Mouse (Mus musculus) fibroblast of lung, adult 2 months (primary cell): ENCODE data around the gene Cdk19.
A peak's percentile ranks its signal among the peaks of the same experiment; 100 is the strongest.
"Not testable (repeated sequence)": the region's sequence is repeated elsewhere in the genome, so short reads cannot be mapped to it uniquely, and the experiment has no call there.

Experiments
- DNase-seq: peaks from one replicate; pipeline ENCODE4 v3.0.0-alpha.2; 2011; ENCODE audit warnings: low read depth

The Cdk19 gene

DNA sequence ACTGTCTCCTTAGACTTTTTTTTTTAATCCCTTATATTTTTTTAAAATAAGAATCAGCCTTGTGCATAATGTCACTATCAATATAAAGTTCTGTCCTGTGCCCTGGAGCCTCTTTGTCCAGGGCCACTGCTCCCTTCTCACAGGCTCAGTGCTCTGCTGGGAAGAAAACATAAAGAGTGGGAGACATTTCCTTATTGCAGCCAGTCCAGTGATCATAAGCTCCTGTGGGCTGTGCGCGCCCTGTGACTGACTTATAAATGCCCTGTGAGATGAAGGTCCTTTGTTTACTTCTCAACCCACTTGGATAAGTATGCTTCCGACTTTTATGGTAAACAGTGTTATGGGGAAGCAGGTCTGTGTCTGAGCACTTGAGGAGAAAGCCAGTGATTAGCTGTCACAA is 142.2 kb downstream of the Cdk19 start:
- no peak for DNase-seq

DNA sequence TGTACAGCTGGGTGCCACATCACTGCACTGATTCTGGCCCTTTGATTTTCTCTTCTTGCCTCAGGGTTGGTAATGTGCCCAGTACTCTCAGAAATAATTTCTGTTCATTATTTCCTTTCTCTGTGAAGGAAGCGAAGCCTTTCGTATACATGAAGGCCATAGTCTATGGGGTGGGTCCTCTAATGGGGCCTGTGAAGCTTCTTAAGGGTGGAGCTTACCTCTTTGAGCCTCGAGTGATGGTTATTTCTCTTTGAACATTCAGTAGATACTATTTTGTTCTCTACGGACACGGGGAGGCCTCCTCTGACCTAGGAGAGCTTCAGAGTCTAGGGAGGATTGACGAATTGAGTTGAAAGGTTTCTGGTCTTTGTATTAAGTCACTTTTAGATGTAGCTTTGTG is 142.9 kb downstream of the Cdk19 start:
- no peak for DNase-seq

DNA sequence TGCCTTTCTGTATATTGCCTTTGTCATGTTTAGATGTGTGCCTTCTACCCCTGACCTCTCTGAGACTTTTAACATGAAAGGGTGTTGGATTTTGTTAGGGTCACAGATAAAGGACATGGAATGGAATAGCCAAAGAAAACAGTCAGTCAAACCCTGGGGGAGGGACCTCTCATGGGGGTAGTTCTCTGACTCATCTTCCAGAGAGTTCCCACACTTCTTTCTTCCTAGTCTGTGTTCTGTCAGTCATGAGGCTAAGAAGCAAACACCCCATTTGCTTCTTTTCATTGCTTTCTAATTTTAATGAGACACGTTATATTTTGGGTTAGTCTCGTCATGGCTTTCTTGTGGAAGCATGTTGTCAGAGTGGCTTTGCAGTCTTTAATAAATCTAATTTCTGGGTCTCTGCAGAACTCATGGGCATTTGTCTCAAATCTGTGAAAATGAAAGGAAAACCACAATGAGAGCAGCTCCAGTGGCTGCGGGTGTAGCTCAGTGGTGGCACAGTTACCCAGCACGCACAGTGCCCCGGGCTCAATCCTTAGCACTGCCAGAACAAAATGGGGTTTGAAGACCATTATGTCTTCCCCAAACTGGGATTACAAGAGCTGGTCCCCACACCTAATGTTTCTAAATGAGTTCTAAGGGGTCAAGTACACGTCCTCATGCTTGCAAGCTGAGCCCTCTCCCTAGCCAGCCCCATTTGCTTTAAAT is 149.9 kb downstream of the Cdk19 start:
- no peak for DNase-seq

DNA sequence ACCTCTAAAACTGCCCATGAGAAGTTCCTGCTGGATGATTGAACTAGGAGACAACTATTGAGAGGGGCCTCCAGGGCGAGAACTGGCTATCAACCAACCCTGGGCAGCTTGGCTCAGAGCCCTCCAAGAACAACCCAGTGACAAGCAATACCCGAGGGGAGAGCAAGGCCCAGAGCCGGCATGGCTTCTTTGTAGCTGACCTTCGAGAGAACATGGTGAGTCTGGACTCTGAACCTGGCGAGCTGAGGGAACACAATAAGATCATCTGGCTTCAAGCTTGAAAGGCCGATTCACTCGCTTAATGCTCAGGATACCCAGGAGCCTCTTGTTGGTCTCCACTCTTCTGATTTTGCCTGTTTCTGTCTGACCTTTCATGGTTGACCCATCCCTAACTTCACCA is 151.8 kb downstream of the Cdk19 start:
- no peak for DNase-seq

DNA sequence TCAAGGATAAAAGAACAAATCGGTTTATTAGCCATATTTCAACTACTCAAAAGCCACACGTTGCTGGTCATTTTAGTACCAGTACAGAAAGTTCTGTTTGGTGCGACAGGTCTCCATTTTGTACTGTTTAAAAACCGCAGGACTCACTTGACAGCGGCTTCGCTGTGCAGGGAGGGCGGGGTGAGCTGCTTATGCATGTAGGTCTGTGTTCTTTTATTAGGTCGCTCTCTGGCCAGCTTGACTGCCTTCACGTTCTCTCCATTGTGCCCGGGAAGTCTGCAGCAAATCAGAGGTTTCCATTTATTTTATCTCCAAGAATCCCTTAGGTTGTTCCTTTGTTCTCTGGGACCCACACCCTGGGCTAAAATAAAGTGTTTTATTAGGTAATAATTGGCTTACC is 152.4 kb downstream of the Cdk19 start:
- DNase-seq, result no peak

DNA sequence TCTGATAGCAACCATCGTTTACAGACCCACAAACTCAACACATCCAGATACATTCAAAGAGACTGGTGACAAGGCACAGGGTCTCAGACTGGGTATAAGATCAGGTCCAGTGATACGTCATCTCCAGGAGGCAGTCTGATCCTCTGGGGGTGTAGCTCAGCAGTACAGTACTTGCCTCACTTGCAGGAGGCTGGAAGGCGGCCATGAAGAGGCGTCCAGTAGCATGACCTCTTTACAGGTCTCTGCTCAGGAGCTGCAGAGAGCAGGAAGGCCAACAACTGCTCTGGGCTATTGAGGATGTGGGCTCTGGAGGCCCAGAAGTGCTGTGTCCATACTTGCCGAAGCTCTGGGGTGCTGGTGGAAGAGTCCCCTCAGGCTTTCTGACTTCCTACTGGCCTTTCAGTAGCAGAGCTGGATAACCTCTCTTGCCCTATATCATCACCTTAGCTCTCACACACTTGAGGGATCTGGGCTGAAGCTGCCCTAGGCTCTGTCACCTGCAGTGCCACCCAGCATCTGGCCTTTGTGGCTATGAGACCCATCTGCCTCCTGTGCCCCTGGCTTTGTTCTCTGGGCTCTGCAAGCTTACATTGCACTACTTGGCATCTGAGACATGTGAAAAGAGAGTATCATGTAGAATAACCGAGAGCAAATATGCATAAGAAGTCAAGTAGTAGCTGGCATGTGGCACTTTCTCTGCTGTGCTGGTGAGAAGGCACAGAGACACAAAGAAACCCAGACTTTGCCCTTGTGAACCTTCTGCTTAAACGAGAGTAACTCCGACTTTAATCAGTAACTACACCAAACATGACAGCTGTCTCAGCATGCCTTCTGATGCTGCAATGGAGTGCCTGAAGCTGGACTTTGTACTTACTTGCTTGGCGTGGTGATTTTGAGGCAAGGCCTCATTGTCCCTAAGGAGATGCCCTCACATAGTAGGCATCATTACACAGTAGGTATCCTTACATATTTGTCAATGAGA is 155.1 kb downstream of the Cdk19 start:
- no peak for DNase-seq

DNA sequence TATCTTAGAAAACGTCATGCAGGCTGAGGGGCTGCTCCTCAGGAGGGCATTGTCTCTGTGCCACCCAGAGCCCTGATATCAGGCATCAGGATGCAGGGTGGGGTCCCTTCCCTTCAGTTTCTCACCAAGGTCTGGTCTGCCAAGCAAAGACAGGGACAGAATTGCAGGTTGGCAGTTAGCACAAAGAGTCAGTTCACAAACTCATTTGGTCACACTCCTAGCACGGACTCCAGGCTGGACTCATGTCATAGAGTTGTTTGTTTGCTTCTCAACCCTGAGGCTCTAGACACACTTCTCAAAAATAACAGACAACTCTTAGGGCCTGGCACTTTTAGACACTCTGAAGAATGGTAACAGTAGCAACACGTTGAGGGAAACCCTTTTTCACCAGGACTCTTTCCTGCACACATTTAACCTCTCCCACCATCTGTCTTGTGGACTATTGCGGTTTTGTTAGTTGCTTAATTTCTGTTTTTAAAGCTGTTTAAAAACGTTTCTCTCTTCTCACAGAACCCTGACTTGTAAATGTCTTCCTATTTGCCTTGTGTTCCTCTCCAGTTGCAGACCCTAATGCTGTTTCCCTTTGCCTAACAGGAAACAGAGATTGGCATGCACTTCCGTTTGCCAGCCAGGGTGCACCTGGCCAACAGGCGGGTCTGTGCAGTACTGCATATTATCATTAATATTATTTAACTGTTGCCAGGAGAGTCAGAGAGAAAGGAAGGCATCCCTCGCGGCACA is 158.1 kb downstream of the Cdk19 start:
- DNase-seq, result no peak

DNA sequence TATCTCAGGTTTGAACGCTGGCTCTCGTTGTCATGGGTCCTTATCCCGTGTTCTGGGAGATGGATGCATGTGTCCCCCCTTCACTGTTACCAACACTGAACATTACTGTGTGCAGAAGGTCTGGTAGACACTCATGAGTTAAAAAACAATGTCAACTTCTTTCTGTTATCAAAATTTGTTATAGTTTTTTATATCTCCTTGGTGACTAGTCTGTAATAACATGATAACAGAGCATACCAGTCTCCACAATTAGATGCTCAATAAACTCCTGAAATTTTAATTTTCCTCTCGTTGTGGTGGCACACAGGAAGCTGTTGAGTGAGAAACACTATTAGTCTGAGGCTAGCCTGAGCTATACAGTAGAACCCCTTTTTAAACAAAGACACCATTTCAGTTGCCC is 159.1 kb downstream of the Cdk19 start:
- DNase-seq, result no peak

DNA sequence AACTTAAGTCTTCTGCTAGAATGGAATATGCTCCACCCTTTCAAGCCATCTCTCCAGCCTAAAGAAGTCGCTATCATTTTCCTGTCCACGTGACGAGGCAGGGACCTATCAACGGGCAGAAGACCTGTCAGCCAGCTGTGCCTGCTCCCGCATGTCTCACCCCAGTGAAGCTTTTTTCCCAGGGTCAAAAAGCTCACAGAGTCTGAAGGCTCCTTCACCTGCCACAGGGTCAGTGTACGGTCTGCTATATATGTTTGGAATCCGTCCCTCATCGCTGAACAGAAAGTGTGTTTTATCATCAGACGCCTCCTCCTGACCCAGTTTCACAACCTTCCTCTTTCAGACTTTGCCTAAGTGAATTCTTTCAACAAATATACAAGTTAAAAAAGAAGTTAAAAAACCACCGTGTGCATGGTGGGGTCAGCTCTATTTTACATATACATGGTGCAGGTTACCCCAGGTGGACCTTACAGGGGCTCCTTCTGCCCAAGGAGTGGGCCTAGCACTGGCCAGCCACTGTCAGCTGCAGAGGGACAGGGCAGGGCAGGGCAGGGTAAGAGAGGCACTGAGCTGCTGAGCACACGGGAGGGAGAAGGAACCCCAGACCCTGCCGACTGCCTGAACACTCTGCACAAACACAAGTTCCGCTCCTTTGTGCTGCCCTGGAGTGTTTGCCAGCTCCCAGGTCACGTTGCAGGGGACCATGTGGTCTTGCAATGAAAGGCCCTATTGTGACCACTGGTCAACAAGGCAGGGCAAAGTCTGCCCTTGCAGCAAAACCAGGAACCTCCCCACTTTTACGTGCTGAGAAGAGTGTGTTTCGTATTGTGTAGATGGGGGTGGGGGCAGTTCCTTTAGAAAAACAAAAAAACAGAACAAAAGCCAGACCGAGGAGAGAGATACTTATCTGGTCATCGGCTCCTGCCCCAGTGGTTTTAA is 160.2 kb downstream of the Cdk19 start:
- DNase-seq, result peak; percentile 62

DNA sequence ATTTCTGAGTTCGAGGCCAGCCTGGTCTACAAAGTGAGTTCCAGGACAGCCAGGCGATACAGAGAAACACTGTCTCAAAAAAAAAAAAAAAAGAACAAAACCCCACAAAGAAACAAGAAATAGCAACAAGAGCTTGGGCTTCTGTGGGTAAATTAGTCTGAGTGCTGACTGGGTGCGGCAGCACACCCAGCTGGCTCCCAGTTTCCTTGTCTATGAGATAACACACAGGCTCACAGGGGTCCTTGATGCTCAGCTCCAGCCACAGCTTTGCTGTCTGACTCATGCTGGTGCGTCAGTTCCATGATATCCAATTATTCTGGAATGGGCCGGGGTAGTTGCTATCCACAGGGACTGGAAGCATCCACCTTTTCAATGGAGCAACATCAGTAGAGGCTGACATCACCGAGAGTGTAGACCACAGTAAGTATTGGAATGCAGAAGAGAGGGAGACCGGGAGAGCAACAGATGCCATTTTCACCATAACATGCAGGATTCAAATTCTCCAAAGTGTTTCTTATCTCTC is 161.4 kb downstream of the Cdk19 start:
- DNase-seq, result no peak

DNA sequence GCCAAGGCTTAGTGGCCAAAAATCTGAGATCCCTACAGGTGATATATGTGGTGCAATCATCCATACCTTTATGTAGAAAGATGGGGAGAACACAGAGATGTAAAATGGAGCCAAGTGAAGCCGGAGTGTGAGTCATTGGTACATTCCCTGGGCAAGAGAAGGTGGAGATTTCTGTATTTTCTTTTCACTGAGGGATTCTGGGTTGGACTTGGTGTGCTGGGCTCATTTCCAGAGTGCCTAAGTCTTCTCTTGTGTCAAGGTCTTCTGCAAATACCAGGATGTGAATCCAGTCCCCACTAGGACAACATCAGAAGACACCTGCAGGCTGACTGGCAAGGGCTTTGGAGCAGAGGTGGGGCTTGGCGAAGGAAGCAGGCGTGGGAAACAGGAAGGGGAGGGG is 163.4 kb downstream of the Cdk19 start:
- DNase-seq, result no peak

DNA sequence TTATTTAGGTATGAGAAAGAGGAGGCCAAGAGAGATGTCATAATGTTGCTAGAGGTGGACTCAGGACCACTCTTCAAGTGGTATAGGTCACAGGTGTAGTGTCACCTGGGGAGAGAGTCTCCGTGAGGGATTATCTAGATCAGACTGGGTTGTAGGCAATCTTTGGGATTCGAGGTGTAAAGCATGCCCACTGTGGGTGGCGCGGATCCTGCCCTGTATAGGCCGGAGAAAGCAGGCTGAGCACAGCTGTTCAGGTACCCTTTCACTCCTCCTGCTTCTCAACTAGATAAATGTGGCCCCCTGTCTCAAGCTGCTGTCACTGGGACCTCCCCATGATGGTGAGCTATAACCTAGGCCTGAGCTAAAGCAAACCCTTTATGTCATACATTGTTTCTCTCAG is 171.0 kb downstream of the Cdk19 start:
- DNase-seq, result no peak

DNA sequence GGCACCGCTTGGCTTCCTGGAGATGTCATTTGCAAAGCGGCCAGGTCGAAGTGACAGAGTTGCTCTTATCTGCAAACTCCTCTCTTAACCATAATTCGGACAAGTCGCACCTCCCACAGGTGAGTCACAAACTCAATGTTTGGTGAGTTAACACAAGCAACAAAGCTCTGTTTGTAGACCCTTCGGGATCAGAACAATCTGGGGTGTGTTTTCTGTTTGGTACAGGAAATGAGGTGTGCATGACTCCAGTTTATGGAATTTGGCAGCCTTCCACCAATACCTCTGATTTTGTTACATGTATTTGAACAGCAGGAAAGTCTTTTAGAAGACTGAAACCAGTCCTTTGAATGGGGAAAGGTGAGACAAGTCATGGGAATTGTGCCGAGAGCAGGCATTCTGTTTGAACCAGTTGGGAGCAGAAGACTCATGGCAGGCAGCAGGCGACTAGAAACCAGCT is 171.9 kb downstream of the Cdk19 start:
- DNase-seq, result peak; percentile 54

DNA sequence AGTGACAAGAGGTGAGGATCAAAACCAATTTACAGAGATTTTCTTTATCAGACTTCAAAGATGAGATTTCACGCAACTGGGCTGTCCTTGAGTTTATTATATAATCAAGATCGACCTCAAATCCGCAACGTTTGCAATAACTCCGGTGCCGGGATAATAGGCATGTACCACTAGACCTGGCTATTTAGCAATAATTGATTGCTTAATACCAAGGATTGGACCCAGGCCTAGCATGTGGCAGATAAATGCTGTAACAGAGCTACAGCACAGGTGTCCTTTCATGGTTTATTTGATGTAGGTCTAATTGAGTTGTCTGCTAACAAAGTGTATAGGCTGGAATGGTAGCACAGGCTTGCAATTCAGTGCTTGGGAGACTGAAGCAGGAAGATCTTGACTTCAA is 172.8 kb downstream of the Cdk19 start:
- DNase-seq, result no peak

DNA sequence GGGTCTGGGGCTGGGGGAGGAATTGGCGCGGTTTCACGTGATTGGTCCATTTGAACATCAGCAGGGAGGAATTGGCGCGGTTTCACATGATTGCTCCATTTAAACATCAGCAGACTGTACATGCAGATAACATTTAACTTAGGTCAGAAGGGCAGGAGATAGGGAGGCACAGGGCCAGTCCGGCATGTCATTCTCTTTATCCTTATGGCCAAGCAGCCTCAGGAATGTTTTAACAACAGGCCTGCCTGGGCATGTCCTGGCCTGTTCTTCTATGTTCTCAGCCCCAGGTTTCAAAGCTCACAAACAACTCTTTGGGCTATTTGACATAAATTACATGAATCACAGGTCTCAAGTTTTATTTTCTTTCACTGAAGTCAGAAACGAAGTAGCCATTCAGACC is 173.6 kb downstream of the Cdk19 start:
- not testable (repeated sequence) for DNase-seq

DNA sequence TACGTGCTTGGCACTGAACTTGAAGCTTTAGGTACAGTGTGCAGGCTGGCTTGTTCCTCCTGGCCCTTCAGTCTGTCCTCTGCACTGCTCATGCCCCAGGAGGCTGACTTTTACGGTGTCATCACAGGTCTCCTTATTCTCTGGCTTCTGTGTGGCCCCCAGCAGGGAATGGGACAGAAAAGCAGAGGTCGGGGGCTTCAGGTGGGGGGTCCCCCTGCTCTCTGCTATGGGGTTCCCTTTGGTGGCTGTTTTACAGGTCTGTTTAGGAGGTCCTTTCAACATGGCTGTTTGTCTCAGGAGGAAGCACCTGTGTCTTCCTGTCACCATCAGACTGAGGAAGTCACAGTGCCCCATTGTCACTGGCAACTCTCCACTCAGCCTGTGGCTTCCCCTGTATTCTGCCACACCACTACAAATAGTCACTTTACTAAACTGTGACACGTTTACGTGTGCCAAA is 175.9 kb downstream of the Cdk19 start:
- no peak for DNase-seq

DNA sequence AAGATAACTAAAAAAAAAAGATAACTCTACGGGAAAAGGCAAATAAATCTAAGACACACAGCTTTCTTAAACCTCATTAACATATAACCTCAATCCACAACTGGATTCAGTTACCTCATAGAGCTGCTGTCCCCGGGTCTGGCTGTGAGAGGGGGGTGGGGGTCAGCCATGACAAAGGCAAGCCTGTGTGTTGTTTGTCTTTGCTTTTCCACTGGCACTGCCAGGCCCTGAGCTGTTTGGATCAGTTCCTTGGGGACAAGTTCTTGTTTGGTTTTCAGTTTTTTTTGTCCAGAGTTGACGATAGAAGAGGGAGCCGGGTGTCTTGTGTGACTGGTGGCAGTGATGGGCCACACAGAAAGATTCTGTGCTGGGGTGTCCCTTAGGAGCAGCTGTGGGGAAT is 177.1 kb downstream of the Cdk19 start:
- DNase-seq, result no peak

DNA sequence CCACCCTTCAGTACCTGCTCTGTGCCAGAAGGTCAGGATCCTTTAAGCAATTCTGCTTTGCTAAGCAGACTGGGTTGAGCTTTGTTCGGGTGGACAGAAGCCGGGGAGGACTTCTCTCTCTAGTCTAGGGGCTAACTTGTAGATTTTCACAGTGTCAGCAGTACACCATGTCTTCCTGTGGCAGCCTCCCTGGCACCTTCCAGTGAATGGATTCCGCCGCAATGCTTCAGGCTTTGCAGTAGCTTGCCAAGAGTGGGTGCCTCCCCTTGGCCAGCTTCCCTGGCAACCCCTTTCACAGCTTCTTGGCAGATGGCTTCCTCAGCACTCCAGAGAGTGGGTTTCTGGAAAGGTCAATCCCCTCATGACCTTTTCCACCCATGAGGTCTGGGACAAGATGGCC is 180.2 kb downstream of the Cdk19 start:
- no peak for DNase-seq

DNA sequence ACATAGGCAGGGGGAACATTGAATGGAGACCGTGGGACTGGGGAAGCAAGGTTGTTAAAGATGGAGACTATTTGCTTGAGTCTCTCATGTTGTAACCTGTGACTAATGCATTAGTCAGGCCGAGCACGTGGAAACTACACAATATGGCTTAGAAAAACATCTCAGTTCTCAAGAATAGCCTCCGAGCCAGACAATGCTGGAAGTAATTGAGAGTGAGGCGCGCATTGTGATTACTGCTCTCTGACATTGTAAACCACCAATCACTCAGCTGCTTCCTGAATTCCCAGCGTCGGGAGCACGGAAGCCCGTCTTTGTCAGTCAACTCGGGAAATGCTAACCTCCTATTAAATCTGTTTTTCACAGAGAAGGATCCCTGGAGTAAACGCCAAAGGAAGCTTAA is 182.2 kb downstream of the Cdk19 start:
- DNase-seq, result peak; percentile 95

DNA sequence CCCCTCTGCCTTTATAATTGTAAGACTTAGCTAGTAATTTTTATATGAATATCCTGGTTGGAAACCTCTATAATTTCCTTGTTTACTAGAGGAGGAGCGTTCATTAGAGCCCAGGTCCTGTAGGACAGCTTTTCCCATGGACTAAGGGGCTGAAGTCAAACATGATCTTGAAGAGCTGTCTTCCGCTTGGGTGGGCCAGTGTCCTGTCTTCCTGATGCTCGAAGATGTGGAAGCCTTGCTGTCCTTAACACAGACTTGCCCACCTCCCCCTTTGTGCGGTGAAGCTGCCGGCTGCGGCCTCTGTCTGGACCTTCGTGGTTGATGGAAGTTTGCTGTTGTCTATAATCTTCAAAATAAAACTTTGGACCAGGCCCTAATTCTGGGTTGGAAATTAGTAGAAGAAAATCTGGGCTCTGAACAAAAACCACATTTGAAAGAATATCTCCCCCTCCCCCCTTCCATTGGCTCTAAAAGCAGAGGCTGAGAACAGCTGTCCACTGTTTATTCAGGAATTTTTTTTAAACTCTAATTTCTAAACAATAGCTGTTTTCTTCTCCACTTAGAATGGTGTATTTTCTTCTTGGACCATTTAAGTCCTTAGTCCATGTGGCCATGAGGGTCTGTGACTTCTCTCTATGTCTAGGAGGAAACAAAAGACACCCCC is 184.1 kb downstream of the Cdk19 start:
- no peak for DNase-seq
